Mouse (Mus musculus) intestine, embryonic 16.5 days (tissue): ENCODE results near the gene Fzd10. TPM values are rescaled to one million over a fixed set of nuclear protein-coding genes. Genes with fewer than 3 reads are reported as not detected.

Experiments
- ATAC-seq: fragments of 200-750 bp; cut with Nextera tagmentation; 2 replicates; pipeline ENCODE4 v1.8.0; 2017; ENCODE audit warnings: moderate TSS enrichment, moderate library complexity
- H3K27ac ChIP-seq: fragments of 300-500 bp; sonication (generic); 2 replicates; pipeline ENCODE4 v1.5.1; 2014; ENCODE audit warnings: mild to moderate bottlenecking, low read length
- H3K27me3 ChIP-seq: fragments of 300-500 bp; sonication (generic); replicated peaks from 2 replicates; pipeline ENCODE4 v1.6.1; 2014; ENCODE audit warnings: low read length, control low read depth, mixed read lengths; ENCODE audit not compliant: control insufficient read depth, insufficient read depth
- H3K36me3 ChIP-seq: fragments of 300-500 bp; sonication (generic); 2 replicates; pipeline ENCODE4 v1.6.1; 2014; ENCODE audit warnings: low read length, control low read depth; ENCODE audit not compliant: control insufficient read depth, insufficient read depth
- H3K4me1 ChIP-seq: fragments of 300-500 bp; sonication (generic); 2 replicates; pipeline ENCODE4 v1.6.1; 2014; ENCODE audit warnings: low read length, control low read depth, mixed read lengths; ENCODE audit not compliant: control insufficient read depth, insufficient read depth
- H3K4me2 ChIP-seq: fragments of 300-500 bp; sonication (generic); 2 replicates; pipeline ENCODE4 v1.6.1; 2014; ENCODE audit warnings: low read depth, low read length, control low read depth
- H3K4me3 ChIP-seq: fragments of 300-500 bp; sonication (generic); 2 replicates; pipeline ENCODE4 v1.5.1; 2014; ENCODE audit warnings: mild to moderate bottlenecking, low read length
- H3K9ac ChIP-seq: fragments of 300-500 bp; sonication (generic); 2 replicates; pipeline ENCODE4 v1.6.1; 2014; ENCODE audit warnings: low read depth, low read length
- H3K9me3 ChIP-seq: fragments of 300-500 bp; sonication (generic); 2 replicates; pipeline ENCODE4 v1.6.1; 2016; ENCODE audit warnings: low read length, control low read depth; ENCODE audit not compliant: control insufficient read depth
- WGBS: fragments of 180-500 bp; shearing (Covaris S2); extraction: QIAGEN DNeasy Blood & Tissue Kit; methylation state at CpG from one replicate; pipeline ENCODE4 v1.1.7; 2014; 5-methylcytosine and 5-hydroxymethylcytosine counted together
- polyA plus RNA-seq: library from polyadenylated mRNA; unstranded; fragments of >200 nt; fragmentation: Nextera tagmentation; extraction: Ambion mirVana; gene quantifications from 2 replicates; pipeline ENCODE4 v1.2.1, GENCODE M21; 2015

Fzd10 gene
- polyA plus RNA-seq, 1 experiment from 2014 or later, result 0.53 TPM

GRCm38 (mm10) chr5:128575997-128576579, 24.6 kb upstream of the Fzd10 start:
- H3K4me1 ChIP-seq, result peaks cover 3% of the 10 kb centered on the region; the same call in 1 of the 2 replicates
- H3K9me3 ChIP-seq, result no peaks in the 10 kb centered on the region
- 68% methylated on average over 9 of the region's 9 CpGs for WGBS
- no peak for ATAC-seq
- no peak overlapping the region for H3K9ac ChIP-seq
- no peaks in the 10 kb centered on the region for H3K27me3 ChIP-seq
- H3K4me2 ChIP-seq, result no peak overlapping the region
- H3K36me3 ChIP-seq, result no peaks in the 10 kb centered on the region
- no peak overlapping the region for H3K4me3 ChIP-seq
- H3K27ac ChIP-seq, result no peak overlapping the region

- WGBS, result 22% methylated on average over 9 of the region's 9 CpGs
- no peak overlapping the region for H3K4me2 ChIP-seq
Observed at GRCm38 (mm10) chr5:128579047-128579650, 21.5 kb upstream of the Fzd10 start.

GRCm38 (mm10) chr5:128580931-128581330, 19.7 kb upstream of the Fzd10 start:
- no peak overlapping the region for H3K4me3 ChIP-seq
- 50% methylated on average over 4 of the region's 4 CpGs for WGBS
- no peak overlapping the region for H3K4me2 ChIP-seq
- no peak overlapping the region for H3K9ac ChIP-seq
- H3K27ac ChIP-seq, result no peak overlapping the region
- no peaks in the 10 kb centered on the region for H3K9me3 ChIP-seq
- no peaks in the 10 kb centered on the region for H3K36me3 ChIP-seq
- no peaks in the 10 kb centered on the region for H3K27me3 ChIP-seq
- peak; percentile 18; the same call in 1 of the 2 replicates for ATAC-seq
- peaks cover 3% of the 10 kb centered on the region; the same call in 1 of the 2 replicates for H3K4me1 ChIP-seq

More at GRCm38 (mm10) chr5:128579047-128579650, 21.5 kb upstream of the Fzd10 start:
- H3K27me3 ChIP-seq, result no peaks in the 10 kb centered on the region
- H3K9me3 ChIP-seq, result no peaks in the 10 kb centered on the region
- no peak overlapping the region for H3K27ac ChIP-seq
- no peak overlapping the region for H3K4me3 ChIP-seq
- peak; percentile 93 for ATAC-seq
- H3K36me3 ChIP-seq, result no peaks in the 10 kb centered on the region
- peaks cover 3% of the 10 kb centered on the region; the same call in 1 of the 2 replicates for H3K4me1 ChIP-seq
- no peak overlapping the region for H3K9ac ChIP-seq

GRCm38 (mm10) chr5:128581516-128581921, 19.1 kb upstream of the Fzd10 start:
- no peaks in the 10 kb centered on the region for H3K36me3 ChIP-seq
- H3K27ac ChIP-seq, result no peak overlapping the region
- H3K9me3 ChIP-seq, result no peaks in the 10 kb centered on the region
- peaks cover 3% of the 10 kb centered on the region; the same call in 1 of the 2 replicates for H3K4me1 ChIP-seq
- no peak overlapping the region for H3K9ac ChIP-seq
- H3K4me3 ChIP-seq, result no peak overlapping the region
- ATAC-seq, result 0 out of 2 replicates have a peak, but pooled peaks have one; percentile 43
- no peaks in the 10 kb centered on the region for H3K27me3 ChIP-seq
- WGBS, result 38% methylated on average over 8 of the region's 8 CpGs
- no peak overlapping the region for H3K4me2 ChIP-seq

- no peaks in the 10 kb centered on the region for H3K9me3 ChIP-seq
- peak; percentile 58; the same call in 1 of the 2 replicates for ATAC-seq
- H3K9ac ChIP-seq, result no peak overlapping the region
- H3K4me3 ChIP-seq, result no peak overlapping the region
- H3K27ac ChIP-seq, result no peak overlapping the region
- no peaks in the 10 kb centered on the region for H3K27me3 ChIP-seq
- no peaks in the 10 kb centered on the region for H3K4me1 ChIP-seq
- H3K4me2 ChIP-seq, result no peak overlapping the region
- H3K36me3 ChIP-seq, result no peaks in the 10 kb centered on the region
- WGBS, result 60% methylated on average over 1 of the region's 1 CpGs
Observed at GRCm38 (mm10) chr5:128589231-128589630, 11.4 kb upstream of the Fzd10 start.

GRCm38 (mm10) chr5:128593446-128593845, 7.2 kb upstream of the Fzd10 start:
- Histone ChIP-seq H3K27ac (no peak overlapping the region), H3K9ac (no peak overlapping the region), H3K4me3 (no peak overlapping the region), H3K36me3 (no peaks in the 10 kb centered on the region), H3K9me3 (no peaks in the 10 kb centered on the region), H3K4me1 (0 out of 2 replicates have a peak, but pooled peaks cover 5% of the 10 kb centered on the region), H3K4me2 (no peak overlapping the region), H3K27me3 (peaks cover 16% of the 10 kb centered on the region)
- WGBS, result 88% methylated on average over 13 of the region's 13 CpGs
- no peak for ATAC-seq

GRCm38 (mm10) chr5:128596813-128597212, 3.8 kb upstream of the Fzd10 start:
- no peak overlapping the region for H3K27ac ChIP-seq
- H3K4me3 ChIP-seq, result peak overlapping the region; percentile 37
- H3K9ac ChIP-seq, result 0 out of 2 replicates have a peak overlapping the region, but pooled peaks have one; percentile 17
- H3K27me3 ChIP-seq, result peaks cover 45% of the 10 kb centered on the region
- peak overlapping the region; percentile 44 for H3K4me2 ChIP-seq
- 5% methylated on average over 20 of the region's 20 CpGs for WGBS
- no peaks in the 10 kb centered on the region for H3K36me3 ChIP-seq
- no peak for ATAC-seq
- no peaks in the 10 kb centered on the region for H3K9me3 ChIP-seq
- peaks cover 30% of the 10 kb centered on the region for H3K4me1 ChIP-seq

- Histone ChIP-seq H3K4me2 (peak overlapping the region; percentile 44; the same call in 1 of the 2 replicates), H3K9ac (no peak overlapping the region), H3K4me1 (peaks cover 30% of the 10 kb centered on the region), H3K4me3 (no peak overlapping the region), H3K36me3 (no peaks in the 10 kb centered on the region), H3K27ac (no peak overlapping the region), H3K27me3 (peaks cover 50% of the 10 kb centered on the region), H3K9me3 (no peaks in the 10 kb centered on the region)
- ATAC-seq, result no peak
- 29% methylated on average over 4 of the region's 4 CpGs for WGBS
Observed at GRCm38 (mm10) chr5:128597381-128597780, 3.3 kb upstream of the Fzd10 start.

- peaks cover 57% of the 10 kb centered on the region for H3K27me3 ChIP-seq
- no peak overlapping the region for H3K4me3 ChIP-seq
- H3K9me3 ChIP-seq, result no peaks in the 10 kb centered on the region
- H3K9ac ChIP-seq, result no peak overlapping the region
- no peaks in the 10 kb centered on the region for H3K36me3 ChIP-seq
- no peak for ATAC-seq
- 8% methylated on average over 10 of the region's 10 CpGs for WGBS
- no peak overlapping the region for H3K4me2 ChIP-seq
- peaks cover 30% of the 10 kb centered on the region for H3K4me1 ChIP-seq
- no peak overlapping the region for H3K27ac ChIP-seq
Observed at GRCm38 (mm10) chr5:128598191-128598720, 2.4 kb upstream of the Fzd10 start.
